Mouse (Mus musculus): ENCODE measurements around the gene Hrh3. TPM values are rescaled to one million over a fixed set of nuclear protein-coding genes. Genes with fewer than 3 reads are reported as not detected.

Hrh3 gene
- polyA plus RNA-seq, 1 experiment from 2014 or later: 2.1 TPM

GRCm38 (mm10) chr2:180080680-180081079 lies 23.6 kb downstream of the Hrh3 start:
- Histone ChIP-seq H3K4me2 (ENCODE audit: low read length) (no peak overlapping the region), H3K4me3 (ENCODE audit: low read depth, low read length) (no peak overlapping the region), H3K9ac (ENCODE audit: low read length) (no peak overlapping the region), H3K27me3 (replicated peaks; ENCODE audit: control insufficient read depth, insufficient read depth, low read length) (no peaks in the 10 kb centered on the region), H3K36me3 (ENCODE audit: control insufficient read depth, insufficient read depth, low read length) (peaks cover 47% of the 10 kb centered on the region), H3K27ac (ENCODE audit: low read depth, low read length) (no peak overlapping the region), H3K4me1 (ENCODE audit: control insufficient read depth, insufficient read depth, low read length) (no peaks in the 10 kb centered on the region), H3K9me3 (replicated peaks; ENCODE audit: control insufficient read depth, low read length) (no peaks in the 10 kb centered on the region)
- ATAC-seq: no peak
- DNase-seq (ENCODE audit: low spot score): no peak
- whole genome bisulfite sequencing: 93% methylated on average over 8 of the region's 8 CpGs

- WGBS: 55% methylated on average over 3 of the region's 3 CpGs
- H3K27me3 ChIP-seq (replicated peaks; ENCODE audit: control insufficient read depth, insufficient read depth, low read length): no peaks in the 10 kb centered on the region
- peaks cover 45% of the 10 kb centered on the region for H3K36me3 ChIP-seq (ENCODE audit: control insufficient read depth, insufficient read depth, low read length)
- H3K4me2 ChIP-seq (ENCODE audit: low read length): no peak overlapping the region
- H3K9me3 ChIP-seq (replicated peaks; ENCODE audit: control insufficient read depth, low read length): no peaks in the 10 kb centered on the region
- H3K4me1 ChIP-seq (ENCODE audit: control insufficient read depth, insufficient read depth, low read length): no peaks in the 10 kb centered on the region
- no peak overlapping the region for H3K27ac ChIP-seq (ENCODE audit: low read depth, low read length)
- DNase-seq (ENCODE audit: low spot score) (no peak), ATAC-seq (no peak)
- no peak overlapping the region for H3K4me3 ChIP-seq (ENCODE audit: low read depth, low read length)
- H3K9ac ChIP-seq (ENCODE audit: low read length): no peak overlapping the region
Measured at GRCm38 (mm10) chr2:180077622-180078021, 26.7 kb downstream of the Hrh3 start.

GRCm38 (mm10) chr2:180072886-180073285 lies 31.4 kb downstream of the Hrh3 start:
- WGBS: 86% methylated on average over 7 of the region's 7 CpGs
- no peaks in the 10 kb centered on the region for H3K9me3 ChIP-seq (replicated peaks; ENCODE audit: control insufficient read depth, low read length)
- ATAC-seq: no peak

GRCm38 (mm10) chr2:180071671-180072070 lies 32.6 kb downstream of the Hrh3 start:
- no peak overlapping the region for H3K9ac ChIP-seq (ENCODE audit: low read length)
- 86% methylated on average over 2 of the region's 2 CpGs for WGBS
- DNase-seq (ENCODE audit: low spot score) (no peak), ATAC-seq (no peak)
- no peaks in the 10 kb centered on the region for H3K27me3 ChIP-seq (replicated peaks; ENCODE audit: control insufficient read depth, insufficient read depth, low read length)
- no peak overlapping the region for H3K27ac ChIP-seq (ENCODE audit: low read depth, low read length)
- H3K4me2 ChIP-seq (ENCODE audit: low read length): peak overlapping the region; percentile 91; the same call in 1 of the 2 replicates
- peaks cover 35% of the 10 kb centered on the region for H3K36me3 ChIP-seq (ENCODE audit: control insufficient read depth, insufficient read depth, low read length)
- H3K4me3 ChIP-seq (ENCODE audit: low read depth, low read length): no peak overlapping the region
- H3K4me1 ChIP-seq (ENCODE audit: control insufficient read depth, insufficient read depth, low read length): peaks cover 11% of the 10 kb centered on the region; the same call in 1 of the 2 replicates
- H3K9me3 ChIP-seq (replicated peaks; ENCODE audit: control insufficient read depth, low read length): no peaks in the 10 kb centered on the region

More at GRCm38 (mm10) chr2:180072886-180073285, 31.4 kb downstream of the Hrh3 start:
- no peak for DNase-seq (ENCODE audit: low spot score)
- Histone ChIP-seq H3K27me3 (replicated peaks; ENCODE audit: control insufficient read depth, insufficient read depth, low read length) (no peaks in the 10 kb centered on the region), H3K27ac (ENCODE audit: low read depth, low read length) (no peak overlapping the region), H3K4me3 (ENCODE audit: low read depth, low read length) (no peak overlapping the region), H3K4me1 (ENCODE audit: control insufficient read depth, insufficient read depth, low read length) (peaks cover 11% of the 10 kb centered on the region; the same call in 1 of the 2 replicates), H3K9ac (ENCODE audit: low read length) (no peak overlapping the region), H3K36me3 (ENCODE audit: control insufficient read depth, insufficient read depth, low read length) (peaks cover 27% of the 10 kb centered on the region), H3K4me2 (ENCODE audit: low read length) (no peak overlapping the region)

GRCm38 (mm10) chr2:180070481-180071453 lies 33.5 kb downstream of the Hrh3 start, which contains the start of gene Mtg2:
Mtg2 (plus strand) TSS chr2:180070588.
- peak within 1 kb of the TSS; percentile 85 for H3K27ac ChIP-seq (ENCODE audit: low read depth, low read length)
- DNase-seq (ENCODE audit: low spot score): peak; percentile 95
- peak within 1 kb of the TSS; percentile 91 for H3K4me2 ChIP-seq (ENCODE audit: low read length)
- H3K9me3 ChIP-seq (replicated peaks; ENCODE audit: control insufficient read depth, low read length): no peaks in the 10 kb centered on the region
- peaks cover 35% of the 10 kb centered on the region for H3K36me3 ChIP-seq (ENCODE audit: control insufficient read depth, insufficient read depth, low read length)
- peak; percentile 97 for ATAC-seq
- peak within 1 kb of the TSS; percentile 65 for H3K4me3 ChIP-seq (ENCODE audit: low read depth, low read length)
- H3K9ac ChIP-seq (ENCODE audit: low read length): peak within 1 kb of the TSS; percentile 82
- H3K4me1 ChIP-seq (ENCODE audit: control insufficient read depth, insufficient read depth, low read length): peaks cover 11% of the 10 kb centered on the region; the same call in 1 of the 2 replicates
- 5% methylated on average over 58 of the region's 58 CpGs for WGBS
- no peaks in the 10 kb centered on the region for H3K27me3 ChIP-seq (replicated peaks; ENCODE audit: control insufficient read depth, insufficient read depth, low read length)

GRCm38 (mm10) chr2:180069770-180070480 lies 34.4 kb downstream of the Hrh3 start:
- ATAC-seq (peak; percentile 11; the same call in 1 of the 2 replicates), DNase-seq (ENCODE audit: low spot score) (no peak)
- peak overlapping the region; percentile 65 for H3K4me3 ChIP-seq (ENCODE audit: low read depth, low read length)
- H3K27ac ChIP-seq (ENCODE audit: low read depth, low read length): peak overlapping the region; percentile 85
- peaks cover 35% of the 10 kb centered on the region for H3K36me3 ChIP-seq (ENCODE audit: control insufficient read depth, insufficient read depth, low read length)
- peak overlapping the region; percentile 82 for H3K9ac ChIP-seq (ENCODE audit: low read length)
- H3K27me3 ChIP-seq (replicated peaks; ENCODE audit: control insufficient read depth, insufficient read depth, low read length): no peaks in the 10 kb centered on the region
- 37% methylated on average over 20 of the region's 20 CpGs for WGBS
- H3K4me1 ChIP-seq (ENCODE audit: control insufficient read depth, insufficient read depth, low read length): peaks cover 11% of the 10 kb centered on the region; the same call in 1 of the 2 replicates
- peak overlapping the region; percentile 91 for H3K4me2 ChIP-seq (ENCODE audit: low read length)
- no peaks in the 10 kb centered on the region for H3K9me3 ChIP-seq (replicated peaks; ENCODE audit: control insufficient read depth, low read length)

GRCm38 (mm10) chr2:180063338-180064131 lies 40.8 kb downstream of the Hrh3 start:
- H3K27me3 ChIP-seq (replicated peaks; ENCODE audit: control insufficient read depth, insufficient read depth, low read length): no peaks in the 10 kb centered on the region
- no peaks in the 10 kb centered on the region for H3K4me1 ChIP-seq (ENCODE audit: control insufficient read depth, insufficient read depth, low read length)
- H3K36me3 ChIP-seq (ENCODE audit: control insufficient read depth, insufficient read depth, low read length): peaks cover 69% of the 10 kb centered on the region
- H3K27ac ChIP-seq (ENCODE audit: low read depth, low read length): no peak overlapping the region
- 97% methylated on average over 11 of the region's 11 CpGs for WGBS
- H3K4me3 ChIP-seq (ENCODE audit: low read depth, low read length): no peak overlapping the region
- no peak for DNase-seq (ENCODE audit: low spot score)
- H3K9me3 ChIP-seq (replicated peaks; ENCODE audit: control insufficient read depth, low read length): no peaks in the 10 kb centered on the region
- H3K9ac ChIP-seq (ENCODE audit: low read length): no peak overlapping the region
- H3K4me2 ChIP-seq (ENCODE audit: low read length): no peak overlapping the region
- no peak for ATAC-seq

GRCm38 (mm10) chr2:180053001-180053400 lies 51.3 kb downstream of the Hrh3 start:
- WGBS: 98% methylated on average over 9 of the region's 9 CpGs
- no peaks in the 10 kb centered on the region for H3K27me3 ChIP-seq (replicated peaks; ENCODE audit: control insufficient read depth, insufficient read depth, low read length)
- no peak for ATAC-seq
- H3K36me3 ChIP-seq (ENCODE audit: control insufficient read depth, insufficient read depth, low read length): peaks cover 56% of the 10 kb centered on the region
- H3K9ac ChIP-seq (ENCODE audit: low read length): no peak overlapping the region
- H3K27ac ChIP-seq (ENCODE audit: low read depth, low read length): no peak overlapping the region
- H3K4me3 ChIP-seq (ENCODE audit: low read depth, low read length): no peak overlapping the region
- no peaks in the 10 kb centered on the region for H3K4me1 ChIP-seq (ENCODE audit: control insufficient read depth, insufficient read depth, low read length)
- no peaks in the 10 kb centered on the region for H3K9me3 ChIP-seq (replicated peaks; ENCODE audit: control insufficient read depth, low read length)
- no peak for DNase-seq (ENCODE audit: low spot score)
- no peak overlapping the region for H3K4me2 ChIP-seq (ENCODE audit: low read length)

Data from forebrain, embryonic 14.5 days (tissue).